Mouse (Mus musculus): ENCODE results near the gene Cmpk2. TPM values are rescaled to one million over a fixed set of nuclear protein-coding genes. Genes with fewer than 3 reads are reported as not detected.
A peak's percentile ranks its signal among the peaks of the same experiment; 100 is the strongest.
"Not testable (repeated sequence)": the region's sequence is repeated elsewhere in the genome, so short reads cannot be mapped to it uniquely, and the experiment has no call there.

Cmpk2 gene
- total RNA-seq, 2 experiments from 2014 or later: 0.98 to 2.2 TPM

DNA sequence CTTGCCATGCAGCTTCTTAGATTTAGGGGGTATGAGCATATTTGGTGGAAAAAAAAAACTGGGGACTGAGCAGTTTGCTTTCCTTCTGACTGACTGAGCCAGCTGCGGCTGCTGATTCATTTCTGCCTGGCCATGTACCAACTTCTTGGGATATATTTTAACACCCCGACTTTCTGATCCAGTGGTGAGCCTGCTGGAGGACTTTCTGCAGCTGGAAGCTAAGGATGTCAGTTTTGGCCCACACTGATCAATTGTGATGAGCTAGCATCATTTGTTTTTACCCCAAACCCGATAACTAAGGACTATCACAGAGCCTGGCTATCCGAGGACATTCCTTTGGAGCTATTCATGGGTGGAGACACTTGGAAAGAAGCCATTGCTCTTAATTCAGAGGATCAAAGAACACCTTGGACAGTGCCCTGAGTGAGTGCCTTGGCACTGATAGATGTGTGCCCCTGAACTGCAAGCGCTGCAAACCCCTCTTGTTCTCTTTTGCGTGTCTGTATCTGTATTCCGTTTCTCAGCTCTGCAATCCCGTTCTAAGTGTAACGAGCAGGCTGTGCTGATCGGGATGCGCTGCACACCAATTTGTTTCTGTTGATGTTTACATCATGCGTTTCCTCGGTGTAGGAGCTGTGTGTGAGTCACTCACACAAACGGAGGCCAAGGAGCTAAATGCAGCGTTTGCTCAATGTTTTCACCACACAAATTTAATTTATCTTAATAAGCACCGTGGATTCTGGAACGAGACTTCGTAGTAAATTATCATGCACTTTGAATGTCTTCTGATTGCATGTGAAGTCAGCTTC is 9.4 kb downstream of the Cmpk2 start:
- DNase-seq (ENCODE audit: low spot score): peak; percentile 59

DNA sequence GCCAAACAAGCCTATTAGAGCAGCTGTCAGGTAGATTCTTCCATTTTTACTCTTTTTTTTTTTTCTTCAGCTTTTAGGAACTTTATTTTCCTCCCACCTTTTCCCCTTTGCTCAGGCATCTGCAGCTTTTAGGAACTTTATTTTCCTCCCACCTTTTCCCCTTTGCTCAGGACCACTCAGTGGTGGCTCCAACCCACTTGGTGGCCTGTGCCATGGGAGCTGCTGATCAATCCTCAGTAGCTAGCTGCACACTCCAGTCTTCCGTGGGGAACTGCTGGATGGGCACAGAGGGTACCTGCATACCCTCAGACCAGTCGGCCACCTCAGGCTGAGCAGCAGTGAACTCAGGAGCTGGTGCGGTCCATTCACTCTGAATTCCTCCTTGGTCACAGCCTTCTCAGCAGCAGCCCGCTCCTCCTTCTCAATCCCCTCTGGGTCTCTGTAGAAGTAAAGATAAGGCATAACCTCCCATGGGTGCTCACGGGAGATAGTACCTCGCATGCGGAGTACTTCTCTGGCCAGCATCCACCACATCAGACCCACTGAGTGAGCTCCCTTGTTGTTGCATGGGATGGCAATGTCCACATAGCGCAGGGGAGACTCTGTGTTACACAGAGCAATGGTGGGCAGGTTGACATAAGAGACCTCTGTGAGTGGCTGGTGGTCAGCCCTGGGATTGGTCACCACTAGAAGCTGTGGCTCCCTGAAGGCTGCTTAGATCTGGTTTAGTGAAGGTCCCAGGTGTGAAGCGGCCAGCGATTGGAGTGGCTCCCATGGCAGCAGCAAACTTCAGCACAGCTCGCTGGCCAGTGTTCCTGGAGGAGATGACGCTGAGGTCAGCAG is 17.0 kb downstream of the Cmpk2 start:
- DNase-seq (ENCODE audit: low spot score): not testable (repeated sequence)

GRCm38 (mm10) chr12:26487874-26488616 is 19.0 kb downstream of the Cmpk2 start:
- DNase-seq (ENCODE audit: low spot score): peak; percentile 18

GRCm38 (mm10) chr12:26488617-26489274 is 19.7 kb downstream of the Cmpk2 start:
- DNase-seq (ENCODE audit: low spot score): no peak

GRCm38 (mm10) chr12:26489942-26490341 is 20.9 kb downstream of the Cmpk2 start:
- DNase-seq (ENCODE audit: low spot score): no peak

GRCm38 (mm10) chr12:26501042-26501441 is 32.0 kb downstream of the Cmpk2 start:
- DNase-seq (ENCODE audit: low spot score): no peak

DNA sequence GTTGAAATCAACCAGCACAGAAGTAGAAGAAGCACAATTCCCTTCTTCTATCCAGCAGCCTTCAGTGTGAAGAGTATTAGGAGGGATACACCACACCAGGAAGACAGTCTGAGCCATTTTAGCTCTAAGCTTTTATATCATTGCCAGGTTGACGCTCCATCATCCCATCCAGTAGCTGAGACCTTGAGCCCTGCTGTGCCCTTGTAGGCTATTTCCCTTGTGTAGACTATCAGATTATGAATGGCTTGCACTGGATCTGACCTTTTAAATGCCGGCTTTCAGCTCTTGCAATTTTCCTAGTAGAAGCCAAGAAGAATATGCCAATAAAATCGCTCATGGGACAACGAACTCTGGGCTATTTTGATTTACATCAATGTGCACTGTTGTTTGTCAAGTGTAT is 42.0 kb downstream of the Cmpk2 start:
- DNase-seq (ENCODE audit: low spot score): no peak

GRCm38 (mm10) chr12:26518206-26518605 is 49.2 kb downstream of the Cmpk2 start:
- no peak for DNase-seq (ENCODE audit: low spot score)

GRCm38 (mm10) chr12:26524943-26525697 is 56.1 kb downstream of the Cmpk2 start:
- DNase-seq (ENCODE audit: low spot score): peak; percentile 43

GRCm38 (mm10) chr12:26525698-26526026 is 56.7 kb downstream of the Cmpk2 start:
- no peak for DNase-seq (ENCODE audit: low spot score)

Other genes starting within 250 kb of the Cmpk2 start
- gene Rnf144a, start 54.0 kb upstream of the Cmpk2 start, total RNA-seq (2021): 1 to 10 TPM; 2.9 to 4.4 TPM
- under 1 TPM; 0.28 to 0.46 TPM for gene Rsad2, start 12.8 kb upstream of the Cmpk2 start, total RNA-seq (2021)

All from gastrocnemius, adult 18-20 months (tissue).